Mouse (Mus musculus): ENCODE measurements around the gene Olfr1333. TPM values are rescaled to one million over a fixed set of nuclear protein-coding genes. Genes with fewer than 3 reads are reported as not detected.

The Olfr1333 gene
- not detected for total RNA-seq (2023)

DNA sequence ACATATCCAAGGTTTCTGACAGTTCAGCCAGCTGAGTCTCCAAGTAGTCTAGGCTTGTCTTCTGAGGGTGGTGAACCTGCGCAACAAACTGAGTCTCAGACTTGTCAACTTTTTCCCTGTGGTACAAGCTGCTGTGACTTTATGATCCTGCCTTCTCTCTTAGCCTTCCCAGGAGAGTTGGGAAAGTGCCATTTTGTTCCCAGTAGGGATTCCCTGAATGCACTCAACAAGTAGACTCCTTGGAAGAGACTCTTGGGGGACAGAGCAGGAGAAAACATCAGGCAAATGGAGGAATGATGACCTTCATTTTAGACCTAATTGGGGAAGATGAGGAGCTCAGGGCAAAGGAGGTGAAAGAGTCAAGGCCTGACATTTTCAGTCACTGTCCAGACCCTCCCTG lies at the start of gene Olfr1333:
Gene Olfr1333, minus strand, starts transcription at position 101 of the 400 bp plus-strand sequence.

GRCm38 (mm10) chr4:118864349-118864748 lies 28.3 kb upstream of the Olfr1333 start, which contains the start of gene Olfr1331:
TSS of gene Olfr1331 (plus strand) at chr4:118864649.

DNA sequence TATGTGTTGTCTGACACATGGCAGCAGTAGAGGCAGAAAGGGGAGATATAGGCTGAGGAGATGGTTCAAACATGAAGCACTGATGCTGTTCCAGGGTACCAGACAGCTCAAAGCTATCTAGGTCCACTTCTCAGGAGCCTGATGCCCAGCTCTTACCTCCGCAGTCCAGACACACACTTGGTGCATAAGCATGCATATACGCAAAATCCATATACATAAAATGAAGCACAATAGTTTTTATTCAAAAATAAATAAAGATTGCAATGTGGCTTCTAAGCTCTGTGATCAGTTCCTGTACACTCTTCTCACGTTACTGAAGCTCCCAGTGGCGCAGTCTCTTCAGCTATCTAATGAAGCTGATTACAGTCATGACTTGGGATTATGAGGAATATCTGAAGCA lies 26.2 kb downstream of the Olfr1333 start, which contains the start of gene Olfr1335:
Gene Olfr1335, minus strand, starts transcription at position 101 of the 400 bp plus-strand sequence.

DNA sequence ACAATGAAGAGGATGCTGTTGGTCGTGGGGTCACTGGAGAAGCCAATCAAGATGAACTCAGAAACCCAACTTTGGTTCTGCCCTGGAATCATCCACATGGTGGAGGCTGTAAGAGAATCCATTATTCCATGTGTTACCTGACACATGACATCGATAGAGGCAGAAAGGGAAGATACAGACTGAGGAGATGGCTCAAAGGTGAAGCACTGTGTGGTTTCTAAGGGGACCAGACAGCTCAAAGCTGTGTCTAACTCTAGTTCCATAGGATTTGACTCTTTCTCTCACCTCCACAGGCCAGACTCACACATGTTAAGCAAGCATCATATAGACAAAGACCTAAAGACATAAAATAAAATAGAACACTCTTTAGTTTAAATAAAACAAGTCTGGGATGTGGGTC lies 53.6 kb downstream of the Olfr1333 start, which contains the start of gene Olfr1337:
Gene Olfr1337, minus strand, starts transcription at position 101 of the 400 bp plus-strand sequence.

Other genes with a start within 250 kb of the Olfr1333 start
- gene Cfap57, start 215.5 kb downstream of the Olfr1333 start, total RNA-seq (2023): not detected
- gene Ebna1bp2, start 215.5 kb downstream of the Olfr1333 start, total RNA-seq (2023): 66.0 TPM
- not detected for gene Olfr62, start 177.3 kb downstream of the Olfr1333 start, total RNA-seq (2023)
- gene Olfr1342, start 143.5 kb downstream of the Olfr1333 start, total RNA-seq (2023): not detected
- gene Olfr1341, start 132.8 kb downstream of the Olfr1333 start, total RNA-seq (2023): not detected
- gene Olfr1340, start 116.1 kb downstream of the Olfr1333 start, total RNA-seq (2023): not detected
- gene Olfr1339, start 104.1 kb downstream of the Olfr1333 start, total RNA-seq (2023): not detected
- gene Olfr1338, start 77.5 kb downstream of the Olfr1333 start, total RNA-seq (2023): not detected
- not detected for gene Olfr1337, start 53.7 kb downstream of the Olfr1333 start, total RNA-seq (2023)
- not detected for gene Olfr1335, start 26.3 kb downstream of the Olfr1333 start, total RNA-seq (2023)
- gene Olfr1331, start 28.4 kb upstream of the Olfr1333 start, total RNA-seq (2023): not detected
- not detected for gene Olfr1330, start 52.3 kb upstream of the Olfr1333 start, total RNA-seq (2023)
- gene Olfr1329, start 81.2 kb upstream of the Olfr1333 start, total RNA-seq (2023): not detected
- gene Olfr1328, start 102.3 kb upstream of the Olfr1333 start, total RNA-seq (2023): not detected
- not detected for gene Lao1, start 125.3 kb upstream of the Olfr1333 start, total RNA-seq (2023)